Mouse (Mus musculus): ENCODE results near the gene Plagl2. TPM values are rescaled to one million over a fixed set of nuclear protein-coding genes. Genes with fewer than 3 reads are reported as not detected.

The Plagl2 gene
- polyA plus RNA-seq, 1 experiment = 15.3 TPM

DNA sequence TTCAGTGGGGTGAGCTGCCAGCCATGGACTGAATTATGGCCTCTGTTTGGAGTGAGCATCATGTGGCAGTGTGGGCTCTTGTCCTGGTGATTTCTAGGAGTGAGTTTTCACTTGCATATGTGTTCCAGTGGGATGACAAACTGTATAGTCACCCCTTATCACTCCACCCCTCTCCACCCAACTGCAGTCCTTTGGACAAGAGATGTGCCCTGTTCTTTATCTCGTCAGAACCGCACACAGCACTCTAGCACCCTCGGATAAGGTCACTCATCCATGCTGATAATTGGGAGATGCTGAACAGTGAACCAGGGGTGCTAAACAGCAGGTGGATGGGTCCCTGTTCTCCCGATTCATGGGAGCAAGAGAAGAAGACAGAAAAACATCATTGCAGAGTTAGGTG is 19.6 kb downstream of the Plagl2 start:
- no peak overlapping the region for H3K4me3 ChIP-seq (ENCODE audit: insufficient read depth, low read length)
- H3K4me1 ChIP-seq (ENCODE audit: control insufficient read depth, insufficient read depth, low read length) = no peaks in the 10 kb centered on the region
- no peak for TF ChIP-seq CTCF (IDR thresholded peaks at IDR 0.05; ENCODE audit: borderline replicate concordance, insufficient read depth, low read length)
- TF ChIP-seq POLR2A (IDR thresholded peaks at IDR 0.05; ENCODE audit: low read depth, low read length) = no peak
- H3K27ac ChIP-seq (ENCODE audit: insufficient read depth, low read length) = no peak overlapping the region

DNA sequence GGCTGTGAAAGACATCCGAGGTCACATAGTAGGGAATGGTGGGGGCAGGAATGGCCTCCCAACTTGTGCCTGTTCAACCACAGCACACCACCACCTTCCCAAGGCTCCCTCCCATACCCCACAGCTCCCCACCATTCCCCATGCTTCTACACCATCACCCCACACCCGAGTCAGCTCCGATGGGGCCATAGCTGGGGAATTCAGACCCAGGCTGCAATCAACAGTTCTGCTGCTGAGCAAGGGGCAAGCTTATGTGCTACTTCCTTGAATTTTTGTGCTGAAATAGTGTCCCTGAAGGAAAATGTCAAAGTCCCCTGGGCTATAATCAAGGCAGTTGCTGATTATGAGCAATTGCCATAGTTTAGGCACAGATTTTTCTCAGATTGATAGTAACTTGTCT is 22.7 kb downstream of the Plagl2 start:
- TF ChIP-seq POLR2A (IDR thresholded peaks at IDR 0.05; ENCODE audit: low read depth, low read length) = no peak
- no peak for TF ChIP-seq CTCF (IDR thresholded peaks at IDR 0.05; ENCODE audit: borderline replicate concordance, insufficient read depth, low read length)
- peaks cover 2% of the 10 kb centered on the region; the same call in 1 of the 2 replicates for H3K4me1 ChIP-seq (ENCODE audit: control insufficient read depth, insufficient read depth, low read length)
- H3K27ac ChIP-seq (ENCODE audit: insufficient read depth, low read length) = no peak overlapping the region
- H3K4me3 ChIP-seq (ENCODE audit: insufficient read depth, low read length) = no peak overlapping the region

DNA sequence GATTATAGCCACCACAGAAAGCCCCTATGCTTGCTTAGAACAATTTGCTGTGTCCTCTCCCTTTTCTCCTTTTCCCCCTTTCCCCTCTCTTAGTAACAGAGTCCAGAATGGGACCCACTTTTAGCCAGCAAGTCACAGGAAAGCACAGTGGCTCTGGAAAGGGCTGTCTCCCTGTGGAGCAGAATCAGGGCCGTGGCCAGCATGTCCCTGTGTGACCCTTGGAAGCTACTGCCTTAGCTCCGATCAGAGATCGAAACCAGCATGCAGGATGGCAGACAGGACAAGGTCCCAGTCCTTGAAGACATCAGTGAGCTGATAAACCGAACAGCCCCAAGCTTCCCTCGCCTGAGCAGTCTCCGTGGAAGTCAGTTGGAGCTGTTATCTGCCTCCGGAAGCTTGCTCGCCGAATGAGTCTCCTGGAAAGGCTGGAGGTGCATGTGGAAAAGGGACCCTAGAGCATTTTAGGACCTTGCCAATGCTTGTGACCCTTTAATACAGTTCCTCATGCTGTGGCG is 23.3 kb downstream of the Plagl2 start:
- Histone ChIP-seq H3K4me1 (ENCODE audit: control insufficient read depth, insufficient read depth, low read length) (peaks cover 2% of the 10 kb centered on the region; the same call in 1 of the 2 replicates), H3K27ac (ENCODE audit: insufficient read depth, low read length) (no peak overlapping the region), H3K4me3 (ENCODE audit: insufficient read depth, low read length) (no peak overlapping the region)
- no peak for TF ChIP-seq CTCF (IDR thresholded peaks at IDR 0.05; ENCODE audit: borderline replicate concordance, insufficient read depth, low read length)
- TF ChIP-seq POLR2A (IDR thresholded peaks at IDR 0.05; ENCODE audit: low read depth, low read length) = no peak

- no peak overlapping the region for H3K4me3 ChIP-seq (ENCODE audit: insufficient read depth, low read length)
- H3K4me1 ChIP-seq (ENCODE audit: control insufficient read depth, insufficient read depth, low read length) = peaks cover 2% of the 10 kb centered on the region; the same call in 1 of the 2 replicates
- H3K27ac ChIP-seq (ENCODE audit: insufficient read depth, low read length) = no peak overlapping the region
- TF ChIP-seq POLR2A (IDR thresholded peaks at IDR 0.05; ENCODE audit: low read depth, low read length) (no peak), CTCF (IDR thresholded peaks at IDR 0.05; ENCODE audit: borderline replicate concordance, insufficient read depth, low read length) (no peak)
Measured at GRCm38 (mm10) chr2:153215421-153215820, 25.8 kb downstream of the Plagl2 start.

DNA sequence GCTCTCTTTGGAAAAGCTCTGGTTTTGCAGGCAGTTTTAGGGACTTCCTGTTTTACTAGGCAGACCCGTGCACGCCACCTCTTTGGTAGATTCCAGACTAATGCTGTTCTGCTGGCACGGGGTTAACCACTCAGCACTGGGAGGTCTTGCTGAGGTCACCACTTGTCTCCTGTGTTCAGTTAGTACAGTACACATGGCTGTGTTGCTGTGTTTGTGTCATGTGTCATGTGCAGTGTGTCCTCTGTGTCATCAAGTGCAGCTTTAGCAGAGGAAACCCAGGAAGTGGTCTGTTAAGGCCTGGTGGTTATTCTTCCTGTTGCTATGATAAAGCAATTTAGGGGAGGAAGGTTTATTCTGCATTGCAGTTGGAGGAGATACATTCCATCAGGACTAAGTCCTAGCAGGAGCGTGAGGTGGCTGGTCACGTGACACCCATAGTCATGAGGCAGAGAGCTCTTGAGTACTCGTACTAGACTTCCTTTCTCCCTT is 26.4 kb downstream of the Plagl2 start:
- TF ChIP-seq CTCF (IDR thresholded peaks at IDR 0.05; ENCODE audit: borderline replicate concordance, insufficient read depth, low read length) (no peak), POLR2A (IDR thresholded peaks at IDR 0.05; ENCODE audit: low read depth, low read length) (no peak)
- peaks cover 2% of the 10 kb centered on the region; the same call in 1 of the 2 replicates for H3K4me1 ChIP-seq (ENCODE audit: control insufficient read depth, insufficient read depth, low read length)
- no peak overlapping the region for H3K27ac ChIP-seq (ENCODE audit: insufficient read depth, low read length)
- H3K4me3 ChIP-seq (ENCODE audit: insufficient read depth, low read length) = no peak overlapping the region

DNA sequence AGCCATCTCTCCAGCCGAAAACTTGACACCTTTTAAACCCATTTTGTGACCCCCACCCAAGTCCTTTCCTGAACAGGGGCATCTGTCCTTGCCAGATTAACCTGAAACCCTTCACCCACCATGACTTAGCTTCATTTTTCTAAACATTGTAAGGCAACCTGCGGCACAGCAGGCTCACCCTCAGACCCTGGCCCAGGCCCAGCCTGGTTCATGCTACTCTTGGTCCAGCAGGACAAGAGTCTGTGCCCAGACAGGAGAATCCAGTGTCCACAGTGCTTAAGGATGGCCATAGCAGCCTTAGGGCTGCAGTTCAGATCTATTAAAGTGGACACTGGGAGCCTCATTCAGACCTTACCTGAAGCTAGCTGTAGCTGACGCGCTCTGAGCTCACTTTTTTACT is 27.9 kb downstream of the Plagl2 start:
- TF ChIP-seq POLR2A (IDR thresholded peaks at IDR 0.05; ENCODE audit: low read depth, low read length) (no peak), CTCF (IDR thresholded peaks at IDR 0.05; ENCODE audit: borderline replicate concordance, insufficient read depth, low read length) (no peak)
- H3K4me1 ChIP-seq (ENCODE audit: control insufficient read depth, insufficient read depth, low read length) = peaks cover 2% of the 10 kb centered on the region; the same call in 1 of the 2 replicates
- H3K4me3 ChIP-seq (ENCODE audit: insufficient read depth, low read length) = no peak overlapping the region
- H3K27ac ChIP-seq (ENCODE audit: insufficient read depth, low read length) = no peak overlapping the region

DNA sequence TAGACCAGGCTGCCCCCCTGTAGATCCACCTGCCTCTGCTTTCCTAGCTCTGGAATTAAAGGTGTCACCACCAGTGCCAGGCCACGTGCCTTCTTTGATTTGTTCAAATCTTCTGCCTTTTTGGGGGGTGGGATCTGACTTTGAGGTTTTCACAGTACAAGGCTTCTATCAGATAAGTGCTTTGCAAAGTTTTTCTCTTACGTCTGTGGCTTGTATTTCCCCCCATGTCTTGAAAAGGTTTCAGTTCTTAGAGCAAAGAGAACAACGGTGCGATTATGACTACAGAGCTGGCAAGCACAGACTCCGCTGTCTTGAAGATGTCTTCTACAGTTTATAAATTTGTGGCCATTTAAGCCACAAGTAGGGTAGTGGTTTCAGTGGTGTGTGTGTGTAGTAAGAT is 29.8 kb downstream of the Plagl2 start:
- no peak overlapping the region for H3K27ac ChIP-seq (ENCODE audit: insufficient read depth, low read length)
- no peak overlapping the region for H3K4me3 ChIP-seq (ENCODE audit: insufficient read depth, low read length)
- peaks cover 2% of the 10 kb centered on the region; the same call in 1 of the 2 replicates for H3K4me1 ChIP-seq (ENCODE audit: control insufficient read depth, insufficient read depth, low read length)
- TF ChIP-seq POLR2A (IDR thresholded peaks at IDR 0.05; ENCODE audit: low read depth, low read length) (no peak), CTCF (IDR thresholded peaks at IDR 0.05; ENCODE audit: borderline replicate concordance, insufficient read depth, low read length) (no peak)

DNA sequence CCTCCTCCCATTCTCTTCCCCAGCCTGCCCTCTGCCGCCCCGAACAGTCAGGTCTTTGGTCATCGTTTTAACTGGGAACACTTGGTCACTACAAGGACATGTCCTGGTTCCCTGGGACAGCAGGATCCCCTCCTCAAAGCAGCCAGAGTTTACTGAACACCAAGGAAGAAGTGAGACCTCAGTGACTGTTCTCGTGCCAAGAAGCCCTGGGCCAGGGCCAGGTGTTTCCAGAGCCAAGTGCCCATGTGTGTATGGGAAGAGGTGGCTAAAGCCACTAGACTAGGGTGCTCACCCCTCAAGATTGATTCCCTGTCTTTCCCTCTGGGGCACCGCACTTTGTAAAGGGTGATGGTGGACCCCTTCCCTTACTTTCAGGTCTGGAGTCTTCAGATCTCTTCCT is 31.9 kb downstream of the Plagl2 start:
- Histone ChIP-seq H3K27ac (ENCODE audit: insufficient read depth, low read length) (no peak overlapping the region), H3K4me1 (ENCODE audit: control insufficient read depth, insufficient read depth, low read length) (no peaks in the 10 kb centered on the region), H3K4me3 (ENCODE audit: insufficient read depth, low read length) (no peak overlapping the region)
- no peak for TF ChIP-seq CTCF (IDR thresholded peaks at IDR 0.05; ENCODE audit: borderline replicate concordance, insufficient read depth, low read length)
- no peak for TF ChIP-seq POLR2A (IDR thresholded peaks at IDR 0.05; ENCODE audit: low read depth, low read length)

- Histone ChIP-seq H3K4me3 (ENCODE audit: insufficient read depth, low read length) (no peak overlapping the region), H3K4me1 (ENCODE audit: control insufficient read depth, insufficient read depth, low read length) (no peaks in the 10 kb centered on the region), H3K27ac (ENCODE audit: insufficient read depth, low read length) (no peak overlapping the region)
- TF ChIP-seq POLR2A (IDR thresholded peaks at IDR 0.05; ENCODE audit: low read depth, low read length) = no peak
- no peak for TF ChIP-seq CTCF (IDR thresholded peaks at IDR 0.05; ENCODE audit: borderline replicate concordance, insufficient read depth, low read length)
Measured at GRCm38 (mm10) chr2:153208149-153208548, 33.1 kb downstream of the Plagl2 start.

GRCm38 (mm10) chr2:153202766-153203165 is 38.5 kb downstream of the Plagl2 start:
- H3K4me3 ChIP-seq (ENCODE audit: insufficient read depth, low read length) = no peak overlapping the region
- TF ChIP-seq CTCF (IDR thresholded peaks at IDR 0.05; ENCODE audit: borderline replicate concordance, insufficient read depth, low read length) (no peak), POLR2A (IDR thresholded peaks at IDR 0.05; ENCODE audit: low read depth, low read length) (no peak)
- no peak overlapping the region for H3K27ac ChIP-seq (ENCODE audit: insufficient read depth, low read length)
- no peaks in the 10 kb centered on the region for H3K4me1 ChIP-seq (ENCODE audit: control insufficient read depth, insufficient read depth, low read length)

All from embryonic fibroblast, embryonic 13.5 days (primary cell).